ENCODE assay signal across 15 mouse cellular contexts in the genomic region with DNA sequence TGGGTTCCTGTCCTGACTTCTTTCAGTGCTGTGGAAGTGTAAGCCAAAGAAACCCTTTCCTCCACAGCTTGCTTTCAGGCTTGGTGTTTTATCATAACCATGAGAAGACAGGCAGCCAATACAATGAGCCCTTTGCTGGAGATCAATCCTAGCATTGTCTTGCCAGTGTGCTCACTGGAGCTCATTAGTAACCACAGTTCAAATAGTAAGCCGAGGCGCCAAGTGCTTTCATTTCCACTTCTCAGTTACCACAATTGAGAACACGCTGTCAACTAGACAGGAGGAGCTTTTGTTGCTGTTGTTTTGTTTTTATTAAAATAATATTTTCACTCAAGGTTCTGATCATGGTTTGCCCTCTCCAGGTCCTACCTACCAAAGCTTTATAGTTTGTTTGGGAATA. TPM values are rescaled to one million over a fixed set of nuclear protein-coding genes. Genes with fewer than 3 reads are reported as not detected.
A peak's percentile ranks its signal among the peaks of the same experiment; 100 is the strongest.
DNase-seq lines count a peak whose midpoint lies in the region; ATAC-seq and TF ChIP-seq lines count a peak whose summit lies in the region.
"Had no signal": no experiment of that assay in that cellular context is flagged by ENCODE, and none has a peak within 500 bp of the region (broad histone marks: within the 10 kb centered on the region; RNA-seq: fewer than 3 reads in every experiment).

No protein-coding gene starts in this region.

- H3K36me3 ChIP-seq in heart, embryonic 11.5 days (ENCODE audit: control insufficient read depth, insufficient read depth, low read length): no peaks in the 10 kb centered on the region
- H3K36me3 ChIP-seq in spleen, adult 2 months (ENCODE audit: control insufficient read depth, insufficient read depth, low read length): no peaks in the 10 kb centered on the region
- no peaks in the 10 kb centered on the region for H3K36me3 ChIP-seq in small intestine, adult 2 months (ENCODE audit: control insufficient read depth, insufficient read depth, low read length)
- H3K36me3 ChIP-seq: intestine, embryonic 15.5 days had no signal

- H3K4me1 ChIP-seq in heart, embryonic 11.5 days (ENCODE audit: control insufficient read depth, insufficient read depth, low read length): peaks cover 18% of the 10 kb centered on the region
- peaks cover 25% of the 10 kb centered on the region for H3K4me1 ChIP-seq in spleen, adult 2 months (ENCODE audit: control insufficient read depth, insufficient read depth, insufficient read length)
- peaks cover 4% of the 10 kb centered on the region for H3K4me1 ChIP-seq in small intestine, adult 2 months (ENCODE audit: control insufficient read depth, insufficient read depth, insufficient read length, low read length)

- TF ChIP-seq CTCF in spleen, adult 2 months (IDR thresholded peaks at IDR 0.05; ENCODE audit: extremely low read depth, insufficient read depth, insufficient read length, insufficient replicate concordance): no peak
- TF ChIP-seq CTCF in small intestine, adult 2 months (IDR thresholded peaks at IDR 0.05; ENCODE audit: extremely low read depth, insufficient read length, insufficient replicate concordance, low read depth, low read length): no peak

- intact Hi-C loops in left cerebral cortex, postnatal 4 days (cut with DNase I): no loop called here

- WGBS in heart, embryonic 11.5 days (ENCODE audit: insufficient replicate concordance): 82% methylated on average over 3 of the region's 3 CpGs
- WGBS in spleen, adult 2 months: 15% methylated on average over 3 of the region's 3 CpGs
- 64% methylated on average over 3 of the region's 3 CpGs for WGBS in small intestine, adult 2 months

- H3K4me2 ChIP-seq in heart, embryonic 11.5 days: no peak overlapping the region

- no peak for TF ChIP-seq POLR2A in spleen, adult 2 months (IDR thresholded peaks at IDR 0.05; ENCODE audit: low read depth, low read length)
- no peak for TF ChIP-seq POLR2A in small intestine, adult 2 months (IDR thresholded peaks at IDR 0.05; ENCODE audit: low read depth, low read length)

- ATAC-seq in heart, embryonic 11.5 days (replicated peaks; ENCODE audit: insufficient number of reproducible peaks, low FRiP score, low TSS enrichment): no peak
- ATAC-seq in inflammation-experienced regulatory T-cells, adult 6 months: peak; percentile 41
- ATAC-seq: forebrain, embryonic 16.5 days; intestine, embryonic 15.5 days had no signal

- H3K9me3 ChIP-seq in heart, embryonic 11.5 days (replicated peaks; ENCODE audit: control insufficient read depth, low read length): no peaks in the 10 kb centered on the region
- H3K9me3 ChIP-seq: intestine, embryonic 15.5 days had no signal

- peak; percentile 81 for DNase-seq in heart, adult 11 months
- DNase-seq in spleen, adult 2 months (ENCODE audit: low read depth in 1 of 2, low spot score in 2 of 2): peak; percentile 41 to 56
- no peak for DNase-seq in spleen, adult 18-20 months
- no peak for DNase-seq in layer of hippocampus, postnatal 36 days
- DNase-seq in left cerebral cortex, postnatal 4 days: no peak
- DNase-seq: adrenal gland, postnatal 25 days; cerebellum, adult 8-10 months; right cerebral cortex, postnatal 14 days; thymus, adult 18-20 months had no signal

- no peak overlapping the region for H3K27ac ChIP-seq in heart, embryonic 11.5 days (ENCODE audit: low read depth, low read length)
- H3K27ac ChIP-seq in spleen, adult 2 months (ENCODE audit: insufficient read depth, low read length): peak overlapping the region; percentile 85
- H3K27ac ChIP-seq in small intestine, adult 2 months (ENCODE audit: insufficient read depth, low read depth, low read length): peak overlapping the region; percentile 57
- H3K27ac ChIP-seq: intestine, embryonic 15.5 days had no signal

- H3K9ac ChIP-seq in heart, embryonic 11.5 days (ENCODE audit: low read depth, low read length): no peak overlapping the region
- H3K9ac ChIP-seq: intestine, embryonic 15.5 days had no signal

- H3K4me3 ChIP-seq in heart, embryonic 11.5 days (ENCODE audit: low read depth, low read length): no peak overlapping the region
- no peak overlapping the region for H3K4me3 ChIP-seq in spleen, adult 2 months (ENCODE audit: extremely low read depth, insufficient read depth, insufficient read length)
- no peak overlapping the region for H3K4me3 ChIP-seq in small intestine, adult 2 months (ENCODE audit: low read depth, low read length)
- H3K4me3 ChIP-seq: intestine, embryonic 15.5 days; megakaryocyte, embryonic 14.5 days had no signal

- no peaks in the 10 kb centered on the region for H3K27me3 ChIP-seq in heart, embryonic 11.5 days (ENCODE audit: control insufficient read depth, insufficient read depth, low read length)
- no peaks in the 10 kb centered on the region for H3K27me3 ChIP-seq in spleen, adult 2 months (ENCODE audit: control insufficient read depth, insufficient read depth, low read length)
- peaks cover 13% of the 10 kb centered on the region for H3K27me3 ChIP-seq in small intestine, adult 2 months (ENCODE audit: control insufficient read depth, insufficient read depth, low read length)
- H3K27me3 ChIP-seq: intestine, embryonic 15.5 days had no signal

RNA-seq across cellular contexts. Expression of a gene that starts 1.5 kb away (rescaled TPM):
- 38.1 and 42.1 TPM in 2 replicates for polyA plus RNA-seq in heart, embryonic 11.5 days (2014; fragmentation: Nextera tagmentation; extraction: Ambion mirVana)
- 20.1 and 21.6 TPM in 2 replicates for polyA plus RNA-seq in spleen, adult 2 months (2012; rRNA removed)
- polyA plus RNA-seq in inflammation-experienced regulatory T-cells, adult 6 months (2017; shearing (Covaris generic)): 10 to 100 TPM; 17.5 to 19.2 (median 18.0) TPM
- polyA plus RNA-seq in small intestine, adult 2 months (2012; rRNA removed): 3.5 and 3.6 TPM in 2 replicates
- total RNA-seq in layer of hippocampus, postnatal 36 days (2021): 1 to 10 TPM; 1.7 to 2.6 TPM
- 1 to 10 TPM; 3.9 to 6.1 TPM for total RNA-seq in left cerebral cortex, postnatal 4 days (2021)

Comparison
In these comparisons a context has a peak if more than half of its experiments do, and no peak if none do; other contexts are left out.
1. DNase-seq: peak in heart, adult 11 months (single experiment) and spleen, adult 2 months (2 of 2); none in spleen, adult 18-20 months (0 of 2), layer of hippocampus, postnatal 36 days (0 of 2) and left cerebral cortex, postnatal 4 days (single experiment).